Mouse (Mus musculus) testis, adult 2 months (tissue): ENCODE measurements around the gene Lta.

Experiments
- CTCF ChIP-seq: fragments of 200-500 bp; IDR thresholded peaks from 2 replicates; pipeline ENCODE4 v1.5.1; 2012; ENCODE audit warnings: low read depth, mild to moderate bottlenecking, inconsistent platforms, low read length, moderate library complexity; ENCODE audit not compliant: control insufficient read depth, insufficient read depth, insufficient replicate concordance
- POLR2A ChIP-seq: fragments of 200-500 bp; IDR thresholded peaks from 2 replicates; pipeline ENCODE4 v1.6.1; 2012; ENCODE audit warnings: low read depth, mild to moderate bottlenecking, inconsistent platforms, low read length, moderate library complexity; ENCODE audit not compliant: control insufficient read depth

GRCm38 (mm10) chr17:35218516-35219193, 13.5 kb upstream of the Lta start:
- TF ChIP-seq CTCF (no peak), POLR2A (no peak)
